Mouse (Mus musculus): ENCODE results near the gene Dnajc5.

DNA sequence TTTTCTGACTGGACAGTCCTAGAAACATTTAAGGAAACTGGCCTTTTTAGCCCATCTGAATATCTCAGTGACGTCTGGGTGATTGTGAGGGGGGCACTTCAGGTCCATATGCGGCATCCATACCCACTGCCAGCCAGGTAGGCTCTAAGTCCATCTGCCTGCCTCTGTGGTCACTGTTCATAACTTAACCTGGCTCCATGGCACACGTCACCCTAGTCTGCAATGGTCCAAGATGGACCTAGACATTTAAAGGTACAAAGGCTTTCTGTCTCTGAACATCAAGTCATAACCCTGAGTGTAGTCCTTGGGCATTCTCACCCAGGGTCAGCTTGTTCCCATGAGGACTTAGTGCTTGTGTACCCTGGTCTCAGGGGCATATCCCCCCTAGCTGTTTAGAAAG, 47.1 kb downstream of the Dnajc5 start:
- TF ChIP-seq HCFC1 (IDR thresholded peaks at IDR 0.05; ENCODE audit: borderline replicate concordance, insufficient read depth, low read length), result no peak
- no peak for TF ChIP-seq CHD2 (IDR thresholded peaks at IDR 0.05; ENCODE audit: low read depth, low read length)
- no peak for TF ChIP-seq MAFK (IDR thresholded peaks at IDR 0.05; ENCODE audit: insufficient read depth, low read depth, low read length)
- TF ChIP-seq ZC3H11A (IDR thresholded peaks at IDR 0.05; ENCODE audit: borderline replicate concordance, low read depth, low read length), result no peak
